Mouse (Mus musculus) right cerebral cortex, postnatal 25 days (tissue): ENCODE data around the gene Plxnb1.
"Not testable (repeated sequence)": the region's sequence is repeated elsewhere in the genome, so short reads cannot be mapped to it uniquely, and the experiment has no call there.

ENCODE experiments used
- DNase-seq: peaks from one replicate; pipeline ENCODE4 v3.0.0; 2022

Plxnb1 gene

DNA sequence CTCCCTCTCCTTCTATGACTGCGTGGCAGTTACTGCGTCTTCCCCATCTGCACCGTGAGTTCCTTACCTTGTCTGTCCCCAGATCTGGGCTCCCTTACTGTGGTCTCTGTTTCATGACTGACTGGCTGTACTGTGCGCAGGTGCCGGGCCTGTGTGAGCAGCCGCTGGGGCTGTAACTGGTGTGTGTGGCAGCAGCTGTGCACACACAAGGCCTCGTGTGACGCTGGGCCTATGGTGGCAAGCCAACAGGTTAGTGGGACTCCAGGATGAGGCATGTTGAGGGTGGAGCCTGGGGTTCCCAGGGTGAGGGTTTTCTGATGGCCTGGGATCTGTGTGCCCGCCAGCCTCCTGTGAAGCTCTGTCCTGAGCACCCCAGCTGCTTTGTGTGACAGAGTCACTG is 8.9 kb downstream of the Plxnb1 start:
- no peak for DNase-seq

- DNase-seq: no peak
Observed at GRCm38 (mm10) chr9:109105011-109105410, 9.8 kb downstream of the Plxnb1 start.

DNA sequence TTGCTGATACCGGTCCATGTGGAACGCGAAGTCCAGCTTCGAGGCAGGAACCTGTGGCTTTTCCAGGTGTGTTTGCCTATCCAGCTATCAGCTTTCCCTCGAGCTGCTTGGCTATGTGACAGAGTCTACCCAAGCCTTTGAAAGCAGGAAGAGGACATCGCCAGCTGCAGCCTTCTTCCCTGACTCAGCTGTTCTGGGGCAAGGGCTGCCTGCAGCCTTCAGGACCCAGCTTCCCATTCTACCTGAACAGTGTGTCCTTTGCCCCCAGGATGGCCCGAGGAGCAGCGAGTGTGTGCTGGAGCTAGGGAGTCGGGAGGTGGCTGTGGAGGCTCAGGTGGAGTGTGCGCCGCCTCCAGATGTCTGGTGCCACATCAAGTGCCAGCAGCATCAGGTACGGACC is 10.5 kb downstream of the Plxnb1 start:
- no peak for DNase-seq

DNA sequence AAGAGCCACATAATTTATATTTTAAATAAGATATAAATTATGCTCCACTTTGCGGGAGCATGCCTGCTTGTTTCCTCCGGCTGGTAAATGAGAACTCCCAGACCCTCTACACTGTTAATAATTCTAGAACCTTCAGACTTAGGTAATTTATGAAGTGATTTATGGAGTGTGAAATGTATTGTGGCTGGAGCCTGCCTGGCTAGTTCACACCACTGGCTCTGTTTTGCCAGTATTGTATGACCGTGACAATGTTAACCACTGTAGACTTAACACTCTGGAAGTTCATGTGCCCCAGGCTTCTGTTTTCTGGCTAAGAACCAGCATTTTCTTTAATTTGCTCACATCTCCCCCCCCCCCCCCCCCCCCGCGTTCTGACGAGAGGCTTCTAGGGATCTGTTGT is 12.2 kb downstream of the Plxnb1 start:
- DNase-seq: no peak

DNA sequence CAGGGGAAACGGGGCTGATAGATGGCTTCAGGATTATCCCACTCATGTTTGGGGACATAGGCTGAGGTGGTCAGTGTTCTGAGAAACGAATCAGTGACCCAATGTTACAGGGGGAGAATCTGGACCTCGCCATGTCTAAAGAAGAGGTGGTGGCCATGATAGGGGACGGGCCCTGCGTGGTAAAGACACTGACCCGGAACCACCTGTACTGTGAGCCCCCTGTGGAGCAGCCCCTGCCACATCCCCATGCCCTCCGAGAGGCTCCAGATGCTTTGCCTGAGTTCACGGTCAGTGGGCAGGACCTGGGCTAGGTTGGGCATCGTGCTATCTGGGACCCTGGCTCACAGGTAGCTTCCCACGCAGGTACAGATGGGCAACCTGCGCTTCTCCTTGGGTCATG is 15.1 kb downstream of the Plxnb1 start:
- no peak for DNase-seq

- DNase-seq: no peak
Observed at GRCm38 (mm10) chr9:109111101-109111500, 15.9 kb downstream of the Plxnb1 start.

- no peak for DNase-seq
Observed at GRCm38 (mm10) chr9:109111591-109111990, 16.4 kb downstream of the Plxnb1 start.

DNA sequence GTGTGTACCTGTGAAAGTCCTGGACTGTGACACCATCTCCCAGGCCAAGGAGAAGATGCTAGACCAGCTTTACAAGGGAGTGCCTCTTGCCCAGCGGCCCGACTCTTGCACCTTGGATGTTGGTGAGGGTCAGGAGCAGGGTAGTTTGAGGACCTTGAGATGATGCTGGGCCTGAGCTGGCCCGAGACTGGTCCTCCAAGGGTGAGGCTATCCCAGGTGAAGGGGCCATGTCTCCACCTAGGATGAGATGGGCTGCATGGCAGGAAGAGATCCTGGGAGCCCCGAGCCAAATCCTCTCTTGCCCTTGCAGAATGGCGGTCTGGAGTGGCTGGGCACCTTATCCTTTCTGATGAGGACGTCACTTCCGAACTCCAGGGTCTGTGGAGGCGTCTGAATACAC is 18.1 kb downstream of the Plxnb1 start:
- DNase-seq: no peak

- DNase-seq: no peak
Observed at GRCm38 (mm10) chr9:109114276-109114675, 19.1 kb downstream of the Plxnb1 start.

- DNase-seq: no peak
Observed at GRCm38 (mm10) chr9:109114871-109115270, 19.7 kb downstream of the Plxnb1 start.

- DNase-seq: no peak
Observed at GRCm38 (mm10) chr9:109116205-109116604, 21.0 kb downstream of the Plxnb1 start.

GRCm38 (mm10) chr9:109118106-109118505 is 22.9 kb downstream of the Plxnb1 start:
- DNase-seq: no peak

DNA sequence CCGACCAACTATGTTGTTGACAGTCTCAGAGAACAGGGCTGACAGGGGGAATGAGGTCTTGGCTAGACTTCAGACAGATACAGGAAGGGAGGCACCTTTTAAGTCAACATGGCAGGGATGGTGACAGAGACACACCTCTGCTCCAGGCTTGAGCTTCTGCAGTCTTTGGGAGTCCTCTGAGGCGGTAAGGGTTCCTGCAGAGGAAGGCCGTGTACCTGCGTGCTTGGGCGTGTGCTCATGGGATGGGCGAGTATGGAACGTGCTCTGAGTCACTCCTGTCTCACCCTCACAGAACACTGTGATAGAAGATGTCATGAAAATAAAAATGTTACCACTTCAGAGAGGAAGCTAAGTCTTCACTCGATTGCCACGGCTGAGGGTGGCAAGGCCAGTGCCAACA is 24.4 kb downstream of the Plxnb1 start:
- no peak for DNase-seq

DNA sequence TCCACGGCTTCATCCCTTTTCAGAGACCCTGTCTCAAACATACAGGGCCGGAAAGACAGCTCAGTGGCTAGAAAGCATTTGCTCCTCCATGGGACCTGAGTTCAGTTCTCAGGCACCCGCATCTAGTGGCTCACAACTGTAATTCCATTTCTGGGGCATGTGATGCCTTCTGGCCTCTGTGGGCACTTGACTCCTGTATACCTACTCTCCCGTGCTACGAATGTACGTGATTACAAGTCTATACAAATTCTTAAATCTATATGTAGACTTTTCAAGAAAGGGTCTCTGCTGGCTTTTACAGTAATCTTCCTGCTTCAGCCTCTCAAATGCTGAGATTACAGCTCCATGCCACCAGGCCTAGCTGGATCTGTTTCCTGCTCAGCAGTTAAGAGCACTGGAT is 25.8 kb downstream of the Plxnb1 start:
- no peak for DNase-seq

DNA sequence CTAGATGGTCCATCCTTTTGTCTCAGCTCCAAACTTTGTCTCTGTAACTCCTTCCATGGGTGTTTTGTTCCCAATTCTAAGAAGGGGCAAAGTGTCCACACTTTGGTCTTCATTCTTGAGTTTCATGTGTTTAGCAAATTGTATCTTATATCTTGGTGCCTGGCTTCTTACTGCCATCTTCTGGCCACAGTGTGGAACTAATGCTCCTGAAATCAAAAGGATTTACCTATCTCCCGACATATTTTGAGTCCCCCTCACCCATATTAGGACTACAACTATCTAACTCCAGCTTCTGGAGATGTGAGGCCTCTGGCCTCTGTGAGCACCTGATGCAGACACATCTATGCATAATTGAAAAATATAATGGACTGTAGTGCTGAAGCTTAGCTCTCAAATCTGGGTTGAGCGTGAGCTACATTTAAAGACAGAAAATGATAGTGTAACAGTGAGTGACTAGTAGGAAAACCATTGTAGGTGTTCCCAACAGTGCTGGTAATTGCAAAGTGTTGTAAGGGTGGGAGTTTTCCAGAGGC is 27.4 kb downstream of the Plxnb1 start:
- DNase-seq: no peak

- DNase-seq: no peak
Observed at GRCm38 (mm10) chr9:109123266-109123665, 28.1 kb downstream of the Plxnb1 start.

- no peak for DNase-seq
Observed at GRCm38 (mm10) chr9:109124164-109124563, 29.0 kb downstream of the Plxnb1 start.

DNA sequence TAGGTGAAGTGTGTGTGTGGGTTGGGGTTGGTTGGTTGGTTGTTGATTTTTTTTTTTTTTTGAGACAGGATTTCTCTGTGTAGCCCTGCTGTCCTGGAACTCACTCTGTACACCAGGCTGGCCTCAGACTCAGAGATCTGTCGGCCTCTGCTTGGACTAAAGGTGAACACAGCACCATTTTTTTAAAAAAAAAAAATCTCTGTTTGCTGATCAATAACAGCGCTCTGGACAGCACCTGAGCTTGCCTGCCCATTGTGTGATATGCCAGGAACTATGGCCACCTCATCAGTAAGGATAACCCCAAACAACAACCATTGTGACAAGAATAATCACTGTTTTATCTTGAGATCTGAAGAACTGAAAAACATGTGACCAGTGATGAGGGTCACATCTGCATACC is 29.9 kb downstream of the Plxnb1 start:
- DNase-seq: no peak

DNA sequence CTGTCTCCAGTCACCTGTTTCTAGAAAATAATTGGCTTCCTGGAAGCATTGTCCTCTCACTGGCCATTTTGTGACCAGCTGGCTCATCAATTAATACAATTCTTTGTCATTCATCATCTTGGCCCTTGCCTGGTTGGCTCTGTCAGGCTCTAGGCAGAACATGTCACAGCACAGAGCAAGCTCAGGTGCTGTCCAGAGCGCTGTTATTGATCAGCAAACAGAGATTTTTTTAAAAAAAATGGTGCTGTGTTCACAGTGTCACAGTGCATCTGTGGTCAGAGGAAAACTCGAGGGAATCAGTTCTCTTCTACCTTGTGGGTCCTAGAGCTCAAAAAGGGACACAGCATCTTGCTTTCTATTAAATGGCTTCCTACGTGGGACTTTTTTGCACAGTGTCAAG is 30.3 kb downstream of the Plxnb1 start:
- no peak for DNase-seq

GRCm38 (mm10) chr9:109127076-109127475 is 31.9 kb downstream of the Plxnb1 start:
- DNase-seq: no peak

GRCm38 (mm10) chr9:109128211-109128610 is 33.0 kb downstream of the Plxnb1 start:
- DNase-seq: no peak

DNA sequence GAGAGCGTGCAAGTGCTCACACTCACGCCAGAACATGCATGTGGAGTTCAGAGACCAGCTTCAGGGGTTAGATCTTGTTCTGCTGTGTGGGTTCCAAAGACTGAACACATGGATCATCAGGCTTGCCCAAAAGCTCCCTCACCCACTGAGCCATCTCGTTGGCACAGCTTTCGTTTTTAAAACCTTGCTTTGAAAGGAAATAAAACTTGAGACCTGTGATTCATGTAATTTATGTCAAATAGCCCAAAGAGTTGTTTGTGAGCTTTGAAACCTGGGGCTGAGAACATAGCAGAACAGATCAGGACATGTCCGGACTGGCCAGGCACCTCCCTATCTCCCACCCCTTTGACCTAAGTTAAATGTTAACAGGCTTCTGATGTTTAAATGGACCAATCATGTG is 34.9 kb downstream of the Plxnb1 start:
- DNase-seq: no peak

- not testable (repeated sequence) for DNase-seq
Observed at GRCm38 (mm10) chr9:109140414-109140813, 45.2 kb downstream of the Plxnb1 start.

DNA sequence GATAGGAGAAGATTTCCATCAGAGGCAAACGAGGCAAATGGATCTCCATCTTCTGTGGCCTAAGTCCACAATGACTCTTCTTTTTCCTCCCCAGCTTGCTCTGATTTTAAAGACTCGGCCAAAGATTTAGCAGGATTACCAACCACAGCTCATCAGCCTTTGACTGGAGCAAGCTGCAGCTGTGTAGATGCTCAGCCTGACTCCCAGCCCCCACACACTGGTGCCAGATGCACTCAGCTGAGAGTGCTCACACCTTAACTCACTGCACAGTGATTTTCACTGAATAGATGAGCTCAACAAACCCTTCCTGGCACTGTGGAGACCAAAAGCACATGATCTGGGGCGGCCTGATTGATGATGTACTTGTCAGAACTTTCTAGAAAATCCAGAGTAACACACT is 66.8 kb downstream of the Plxnb1 start, which contains the start of gene Fbxw21:
Gene Fbxw21 (minus strand): TSS at position 101 of the 400 bp plus-strand sequence.
- DNase-seq: no peak

- DNase-seq: no peak
Observed at GRCm38 (mm10) chr9:109167316-109167715, 72.1 kb downstream of the Plxnb1 start.
